Mouse (Mus musculus) limb, embryonic 14.5 days (tissue): ENCODE results near the gene Tesmin. TPM values are rescaled to one million over a fixed set of nuclear protein-coding genes. Genes with fewer than 3 reads are reported as not detected.

ENCODE experiments used
- ATAC-seq: fragments of 200-750 bp; cut with Nextera tagmentation; 2 replicates; pipeline ENCODE4 v1.8.0; 2017; ENCODE audit warnings: low read depth, moderate number of reproducible peaks, moderate TSS enrichment; ENCODE audit not compliant: low FRiP score
- DNase-seq: peaks from one replicate; pipeline ENCODE4 v3.0.0-alpha.2; 2015; ENCODE audit warnings: low spot score
- H3K27ac ChIP-seq: fragments of 300-500 bp; sonication (generic); replicated peaks from 2 replicates; pipeline ENCODE4 v1.5.1; 2014; ENCODE audit warnings: low read depth, mild to moderate bottlenecking, low read length, moderate library complexity, mixed read lengths
- H3K27me3 ChIP-seq: fragments of 300-500 bp; sonication (generic); 2 replicates; pipeline ENCODE4 v1.6.1; 2014; ENCODE audit warnings: low read length, mixed read lengths; ENCODE audit not compliant: control insufficient read depth, insufficient read depth
- H3K36me3 ChIP-seq: fragments of 300-500 bp; sonication (generic); 2 replicates; pipeline ENCODE4 v1.6.1; 2014; ENCODE audit warnings: mild to moderate bottlenecking, low read length, moderate library complexity, mixed read lengths; ENCODE audit not compliant: control insufficient read depth, insufficient read depth
- H3K4me1 ChIP-seq: fragments of 300-500 bp; sonication (generic); 2 replicates; pipeline ENCODE4 v1.6.1; 2014; ENCODE audit warnings: antibody characterized with exemption, low read length, mixed read lengths; ENCODE audit not compliant: control insufficient read depth, insufficient read depth
- H3K4me2 ChIP-seq: fragments of 300-500 bp; sonication (generic); replicated peaks from 2 replicates; pipeline ENCODE4 v1.6.1; 2014; ENCODE audit warnings: low read depth, mild to moderate bottlenecking, low read length, moderate library complexity; ENCODE audit not compliant: severe bottlenecking
- H3K4me3 ChIP-seq: fragments of 300-500 bp; sonication (generic); replicated peaks from 2 replicates; pipeline ENCODE4 v1.5.1; 2014; ENCODE audit warnings: low read length
- H3K9ac ChIP-seq: fragments of 300-500 bp; sonication (generic); 2 replicates; pipeline ENCODE4 v1.6.1; 2014; ENCODE audit warnings: mild to moderate bottlenecking, low read depth, low read length, moderate library complexity; ENCODE audit not compliant: severe bottlenecking
- H3K9me3 ChIP-seq: fragments of 300-500 bp; sonication (generic); 2 replicates; pipeline ENCODE4 v1.6.1; 2016; ENCODE audit warnings: low read length; ENCODE audit not compliant: control insufficient read depth
- POLR2A ChIP-seq: fragments of 200-500 bp; IDR thresholded peaks from 2 replicates; pipeline ENCODE4 v1.8.0; 2012; ENCODE audit warnings: inconsistent platforms, mild to moderate bottlenecking, moderate library complexity, borderline replicate concordance; ENCODE audit not compliant: insufficient read depth, insufficient read length; ENCODE audit errors: extremely low read depth
- WGBS: fragments of 180-500 bp; shearing (Covaris S2); extraction: QIAGEN DNeasy Blood & Tissue Kit; methylation state at CpG from one replicate; pipeline ENCODE4 v1.1.7; 2014; 5-methylcytosine and 5-hydroxymethylcytosine counted together
- polyA plus RNA-seq, 2 experiments: library from polyadenylated mRNA; depleted of rRNA in 1 of 2; stranded (reverse) in 1 of 2; unstranded in 1 of 2; fragments of >200 nt; fragmentation: Nextera tagmentation in 1 of 2; extraction: Ambion mirVana in 1 of 2; gene quantifications; 2 replicates each; pipeline versions ENCODE4 v1.2.1 to v1.2.3; 2012 to 2014

Gene Tesmin
- polyA plus RNA-seq, 2 experiments = 0.29 to 0.34 TPM

- 85% methylated on average over 13 of the region's 13 CpGs for WGBS
- peaks cover 23% of the 10 kb centered on the region; the same call in 1 of the 2 replicates for H3K36me3 ChIP-seq
Observed at GRCm38 (mm10) chr19:3359841-3360588, 28.6 kb upstream of the Tesmin start.

GRCm38 (mm10) chr19:3363510-3363909 is 25.1 kb upstream of the Tesmin start:
- Histone ChIP-seq H3K27me3 (no peaks in the 10 kb centered on the region), H3K4me2 (no peak overlapping the region), H3K9ac (no peak overlapping the region), H3K36me3 (peaks cover 24% of the 10 kb centered on the region), H3K4me3 (no peak overlapping the region), H3K27ac (no peak overlapping the region), H3K9me3 (no peaks in the 10 kb centered on the region), H3K4me1 (no peaks in the 10 kb centered on the region)
- ATAC-seq (no peak), DNase-seq (no peak)
- TF ChIP-seq POLR2A = no peak
- 86% methylated on average over 4 of the region's 4 CpGs for WGBS

More at GRCm38 (mm10) chr19:3359841-3360588, 28.6 kb upstream of the Tesmin start:
- H3K9me3 ChIP-seq = 0 out of 2 replicates have a peak, but pooled peaks cover 3% of the 10 kb centered on the region
- no peaks in the 10 kb centered on the region for H3K4me1 ChIP-seq
- no peak overlapping the region for H3K27ac ChIP-seq
- DNase-seq = no peak
- H3K4me3 ChIP-seq = no peak overlapping the region
- no peak overlapping the region for H3K4me2 ChIP-seq
- ATAC-seq = no peak
- H3K27me3 ChIP-seq = no peaks in the 10 kb centered on the region
- no peak for TF ChIP-seq POLR2A
- H3K9ac ChIP-seq = no peak overlapping the region

- Histone ChIP-seq H3K9ac (no peak overlapping the region), H3K9me3 (no peaks in the 10 kb centered on the region), H3K27ac (no peak overlapping the region), H3K4me3 (no peak overlapping the region), H3K4me1 (no peaks in the 10 kb centered on the region), H3K27me3 (no peaks in the 10 kb centered on the region), H3K4me2 (no peak overlapping the region), H3K36me3 (peaks cover 24% of the 10 kb centered on the region)
- 90% methylated on average over 3 of the region's 3 CpGs for WGBS
- TF ChIP-seq POLR2A = no peak
- no peak for DNase-seq
- ATAC-seq = no peak
Observed at GRCm38 (mm10) chr19:3365089-3365488, 23.6 kb upstream of the Tesmin start.

GRCm38 (mm10) chr19:3368276-3368675 is 20.4 kb upstream of the Tesmin start:
- no peaks in the 10 kb centered on the region for H3K9me3 ChIP-seq
- no peak overlapping the region for H3K9ac ChIP-seq
- TF ChIP-seq POLR2A = no peak
- 91% methylated on average over 3 of the region's 3 CpGs for WGBS
- no peak for ATAC-seq
- H3K36me3 ChIP-seq = peaks cover 21% of the 10 kb centered on the region
- no peaks in the 10 kb centered on the region for H3K4me1 ChIP-seq
- H3K4me3 ChIP-seq = no peak overlapping the region
- no peak overlapping the region for H3K4me2 ChIP-seq
- H3K27me3 ChIP-seq = no peaks in the 10 kb centered on the region
- no peak for DNase-seq
- H3K27ac ChIP-seq = no peak overlapping the region

- DNase-seq (no peak), ATAC-seq (no peak)
- Histone ChIP-seq H3K4me3 (no peak overlapping the region), H3K27me3 (no peaks in the 10 kb centered on the region), H3K4me1 (no peaks in the 10 kb centered on the region), H3K9ac (no peak overlapping the region), H3K27ac (no peak overlapping the region), H3K36me3 (peaks cover 19% of the 10 kb centered on the region), H3K9me3 (no peaks in the 10 kb centered on the region), H3K4me2 (no peak overlapping the region)
- WGBS = 59% methylated on average over 12 of the region's 12 CpGs
- no peak for TF ChIP-seq POLR2A
Observed at GRCm38 (mm10) chr19:3373380-3373779, 15.3 kb upstream of the Tesmin start.
